Mouse (Mus musculus) intestine, embryonic 15.5 days (tissue): ENCODE measurements around the gene Irf2. TPM values are rescaled to one million over a fixed set of nuclear protein-coding genes. Genes with fewer than 3 reads are reported as not detected.

Experiments used
- ATAC-seq: fragments of 200-750 bp; cut with Nextera tagmentation; 2 replicates; pipeline ENCODE4 v1.8.0; 2017; ENCODE audit warnings: moderate TSS enrichment, moderate library complexity
- H3K27ac ChIP-seq: fragments of 300-500 bp; sonication (generic); 2 replicates; pipeline ENCODE4 v1.5.1; 2015; ENCODE audit warnings: mild to moderate bottlenecking, inconsistent platforms
- H3K27me3 ChIP-seq: fragments of 300-500 bp; sonication (generic); replicated peaks from 2 replicates; pipeline ENCODE4 v1.6.1; 2015; ENCODE audit warnings: inconsistent platforms
- H3K36me3 ChIP-seq: fragments of 300-500 bp; sonication (generic); 2 replicates; pipeline ENCODE4 v1.6.1; 2015; ENCODE audit warnings: inconsistent platforms
- H3K4me1 ChIP-seq: fragments of 300-500 bp; sonication (generic); replicated peaks from 2 replicates; pipeline ENCODE4 v1.6.1; 2015; ENCODE audit warnings: inconsistent platforms
- H3K4me2 ChIP-seq: fragments of 300-500 bp; sonication (generic); replicated peaks from 2 replicates; pipeline ENCODE4 v1.6.1; 2015; ENCODE audit warnings: mild to moderate bottlenecking, inconsistent platforms
- H3K4me3 ChIP-seq: fragments of 300-500 bp; sonication (generic); replicated peaks from 2 replicates; pipeline ENCODE4 v1.5.1; 2015; ENCODE audit warnings: inconsistent platforms
- H3K9ac ChIP-seq: fragments of 300-500 bp; sonication (generic); 2 replicates; pipeline ENCODE4 v1.6.1; 2015; ENCODE audit warnings: inconsistent platforms
- H3K9me3 ChIP-seq: fragments of 300-500 bp; sonication (generic); 2 replicates; pipeline ENCODE4 v1.6.1; 2016; ENCODE audit warnings: inconsistent platforms
- WGBS: fragments of 180-500 bp; shearing (Covaris S2); methylation state at CpG from one replicate; pipeline ENCODE4 v1.1.7; 2015; 5-methylcytosine and 5-hydroxymethylcytosine counted together
- polyA plus RNA-seq: library from polyadenylated mRNA; unstranded; fragments of >200 nt; fragmentation: Nextera tagmentation; extraction: Ambion mirVana; gene quantifications from 2 replicates; pipeline ENCODE4 v1.2.1, GENCODE M21; 2015

Irf2 gene
- polyA plus RNA-seq, 1 experiment from 2014 or later, result 34.7 TPM

- Histone ChIP-seq H3K9me3 (no peaks in the 10 kb centered on the region), H3K9ac (no peak overlapping the region), H3K4me3 (no peak overlapping the region), H3K27ac (no peak overlapping the region), H3K4me2 (no peak overlapping the region), H3K36me3 (no peaks in the 10 kb centered on the region), H3K27me3 (no peaks in the 10 kb centered on the region), H3K4me1 (no peaks in the 10 kb centered on the region; the same call in 1 of the 2 replicates)
- peak; percentile 72 for ATAC-seq
- 74% methylated on average over 8 of the region's 8 CpGs for WGBS
These were observed 142.4 kb downstream of the Irf2 start for GRCm38 (mm10) chr8:46881755-46882419.

DNA sequence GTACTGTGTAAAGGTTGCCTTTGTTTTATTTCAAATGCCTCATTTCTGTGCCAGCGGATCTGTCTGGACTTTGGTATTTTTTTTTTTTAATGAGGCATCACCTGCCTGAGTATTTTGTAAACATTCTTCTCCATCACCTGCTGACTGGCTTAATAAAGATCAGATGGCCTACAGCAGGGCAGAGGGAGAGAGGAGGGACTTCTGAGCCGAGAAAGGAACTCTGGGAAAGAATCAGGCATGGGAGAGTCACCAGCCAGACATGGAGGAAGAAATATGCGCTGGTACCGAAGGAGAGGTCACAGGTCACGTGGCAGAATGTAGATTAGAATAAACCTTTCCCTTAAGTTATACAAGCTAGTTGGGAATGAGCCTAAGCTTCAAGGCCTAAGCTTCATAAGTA lies 143.2 kb downstream of the Irf2 start:
- no peak overlapping the region for H3K4me3 ChIP-seq
- no peaks in the 10 kb centered on the region; the same call in 1 of the 2 replicates for H3K4me1 ChIP-seq
- no peaks in the 10 kb centered on the region for H3K9me3 ChIP-seq
- H3K36me3 ChIP-seq, result no peaks in the 10 kb centered on the region
- H3K27ac ChIP-seq, result no peak overlapping the region
- no peaks in the 10 kb centered on the region for H3K27me3 ChIP-seq
- ATAC-seq, result no peak
- no peak overlapping the region for H3K4me2 ChIP-seq
- WGBS, result 28% methylated on average over 5 of the region's 5 CpGs
- no peak overlapping the region for H3K9ac ChIP-seq

GRCm38 (mm10) chr8:46883232-46884000 lies 143.9 kb downstream of the Irf2 start:
- ATAC-seq, result peak; percentile 46; the same call in 1 of the 2 replicates
- WGBS, result 84% methylated on average over 9 of the region's 9 CpGs
- H3K4me2 ChIP-seq, result no peak overlapping the region
- H3K9ac ChIP-seq, result no peak overlapping the region
- no peak overlapping the region for H3K4me3 ChIP-seq
- H3K36me3 ChIP-seq, result no peaks in the 10 kb centered on the region
- no peaks in the 10 kb centered on the region; the same call in 1 of the 2 replicates for H3K4me1 ChIP-seq
- H3K27ac ChIP-seq, result no peak overlapping the region
- H3K9me3 ChIP-seq, result no peaks in the 10 kb centered on the region
- no peaks in the 10 kb centered on the region for H3K27me3 ChIP-seq

- Histone ChIP-seq H3K9ac (no peak overlapping the region), H3K4me1 (no peaks in the 10 kb centered on the region; the same call in 1 of the 2 replicates), H3K4me2 (no peak overlapping the region), H3K9me3 (no peaks in the 10 kb centered on the region), H3K27me3 (no peaks in the 10 kb centered on the region), H3K4me3 (no peak overlapping the region), H3K36me3 (no peaks in the 10 kb centered on the region), H3K27ac (no peak overlapping the region)
- 90% methylated on average over 2 of the region's 2 CpGs for WGBS
- no peak for ATAC-seq
These were observed 146.3 kb downstream of the Irf2 start for GRCm38 (mm10) chr8:46885786-46886185.

- H3K9ac ChIP-seq, result no peak overlapping the region
- no peaks in the 10 kb centered on the region for H3K27me3 ChIP-seq
- no peak overlapping the region for H3K4me2 ChIP-seq
- 91% methylated on average over 1 of the region's 1 CpGs for WGBS
- no peak overlapping the region for H3K4me3 ChIP-seq
- H3K27ac ChIP-seq, result no peak overlapping the region
- no peaks in the 10 kb centered on the region for H3K36me3 ChIP-seq
- H3K9me3 ChIP-seq, result no peaks in the 10 kb centered on the region
- H3K4me1 ChIP-seq, result no peaks in the 10 kb centered on the region; the same call in 1 of the 2 replicates
- no peak for ATAC-seq
These were observed 146.7 kb downstream of the Irf2 start for GRCm38 (mm10) chr8:46886216-46886615.

GRCm38 (mm10) chr8:46887396-46887795 lies 147.9 kb downstream of the Irf2 start:
- H3K4me3 ChIP-seq, result no peak overlapping the region
- H3K9me3 ChIP-seq, result no peaks in the 10 kb centered on the region
- H3K4me2 ChIP-seq, result no peak overlapping the region
- no peak for ATAC-seq
- H3K27ac ChIP-seq, result no peak overlapping the region
- H3K4me1 ChIP-seq, result peaks cover 6% of the 10 kb centered on the region
- H3K36me3 ChIP-seq, result no peaks in the 10 kb centered on the region
- H3K27me3 ChIP-seq, result no peaks in the 10 kb centered on the region
- H3K9ac ChIP-seq, result no peak overlapping the region
- whole genome bisulfite sequencing, result 82% methylated on average over 6 of the region's 6 CpGs

DNA sequence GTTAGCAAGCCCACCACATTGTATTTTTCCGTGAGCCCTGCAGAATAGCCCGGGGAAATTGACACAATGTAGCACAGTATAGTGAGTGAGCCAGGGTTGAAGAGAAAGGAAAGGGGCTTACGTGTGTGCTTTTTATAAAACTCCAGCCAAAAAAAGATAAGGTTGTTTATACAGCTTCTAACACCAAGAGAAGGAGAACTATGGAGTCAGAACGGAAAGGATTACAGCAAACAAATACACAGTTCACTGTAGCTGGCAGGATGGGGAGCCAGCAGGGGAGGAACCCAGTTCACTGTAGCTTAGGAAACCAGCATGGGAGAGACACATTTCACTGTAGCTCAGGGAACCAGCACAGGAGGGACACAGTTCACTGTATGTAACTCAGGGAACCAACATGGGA lies 149.0 kb downstream of the Irf2 start:
- Histone ChIP-seq H3K4me2 (no peak overlapping the region), H3K9me3 (no peaks in the 10 kb centered on the region), H3K4me1 (peaks cover 12% of the 10 kb centered on the region), H3K9ac (no peak overlapping the region), H3K27ac (no peak overlapping the region), H3K4me3 (no peak overlapping the region), H3K27me3 (no peaks in the 10 kb centered on the region), H3K36me3 (no peaks in the 10 kb centered on the region)
- WGBS, result 43% methylated on average over 4 of the region's 4 CpGs
- no peak for ATAC-seq

- no peak for ATAC-seq
- Histone ChIP-seq H3K4me2 (no peak overlapping the region), H3K4me1 (peaks cover 12% of the 10 kb centered on the region), H3K27me3 (no peaks in the 10 kb centered on the region), H3K9ac (no peak overlapping the region), H3K4me3 (no peak overlapping the region), H3K36me3 (no peaks in the 10 kb centered on the region), H3K27ac (no peak overlapping the region), H3K9me3 (no peaks in the 10 kb centered on the region)
- 87% methylated on average over 4 of the region's 4 CpGs for WGBS
These were observed 150.7 kb downstream of the Irf2 start for GRCm38 (mm10) chr8:46890241-46890640.

DNA sequence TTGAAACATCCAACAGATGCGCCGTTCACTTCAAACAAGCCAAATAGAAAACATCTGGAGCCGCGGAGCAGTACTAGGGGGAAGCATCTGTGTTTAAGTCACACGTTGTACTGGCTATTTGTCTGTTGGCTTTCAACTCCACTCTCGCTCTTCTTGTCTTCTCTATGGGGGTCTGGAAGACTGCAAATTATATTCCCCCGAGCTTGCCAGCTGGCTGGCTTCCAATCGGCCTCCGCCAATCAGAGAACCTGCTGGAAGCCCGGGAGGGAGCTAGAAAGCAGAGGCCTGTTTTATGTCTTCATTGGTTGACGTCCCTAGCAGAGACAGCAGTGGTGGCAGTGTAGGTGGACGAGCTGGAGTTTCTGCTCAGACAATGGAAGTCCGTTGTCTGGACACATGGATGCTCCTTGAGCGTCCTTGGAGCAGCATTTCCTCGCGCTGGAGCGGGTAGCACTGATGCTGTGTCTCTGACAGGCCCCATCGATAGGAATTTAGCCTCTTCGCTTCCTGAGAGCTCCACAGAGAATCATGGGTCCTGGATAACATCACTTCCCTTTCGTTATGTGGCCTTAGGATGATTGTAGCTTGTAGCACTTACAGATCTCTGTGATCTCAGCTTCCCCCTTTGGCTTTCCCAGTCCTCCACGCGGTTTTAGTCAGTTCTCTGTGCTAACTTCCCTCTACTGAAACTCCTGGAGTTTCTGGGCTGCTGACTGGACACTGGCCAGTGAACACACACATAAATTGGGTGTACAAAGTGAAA lies 153.2 kb downstream of the Irf2 start:
- no peak overlapping the region for H3K9ac ChIP-seq
- H3K27me3 ChIP-seq, result no peaks in the 10 kb centered on the region
- H3K4me2 ChIP-seq, result peak overlapping the region; percentile 57
- H3K9me3 ChIP-seq, result no peaks in the 10 kb centered on the region
- 38% methylated on average over 22 of the region's 22 CpGs for WGBS
- peak overlapping the region; percentile 93 for H3K27ac ChIP-seq
- peak; percentile 87 for ATAC-seq
- H3K4me1 ChIP-seq, result peaks cover 12% of the 10 kb centered on the region
- H3K4me3 ChIP-seq, result no peak overlapping the region; the same call in 1 of the 2 replicates
- H3K36me3 ChIP-seq, result no peaks in the 10 kb centered on the region

GRCm38 (mm10) chr8:46894385-46894784 lies 154.9 kb downstream of the Irf2 start:
- H3K9ac ChIP-seq, result no peak overlapping the region
- H3K27me3 ChIP-seq, result no peaks in the 10 kb centered on the region
- H3K4me2 ChIP-seq, result no peak overlapping the region
- H3K9me3 ChIP-seq, result no peaks in the 10 kb centered on the region
- no peaks in the 10 kb centered on the region for H3K36me3 ChIP-seq
- ATAC-seq, result no peak
- WGBS, result 92% methylated on average over 2 of the region's 2 CpGs
- peaks cover 12% of the 10 kb centered on the region; the same call in 1 of the 2 replicates for H3K4me1 ChIP-seq
- H3K27ac ChIP-seq, result no peak overlapping the region
- H3K4me3 ChIP-seq, result no peak overlapping the region

DNA sequence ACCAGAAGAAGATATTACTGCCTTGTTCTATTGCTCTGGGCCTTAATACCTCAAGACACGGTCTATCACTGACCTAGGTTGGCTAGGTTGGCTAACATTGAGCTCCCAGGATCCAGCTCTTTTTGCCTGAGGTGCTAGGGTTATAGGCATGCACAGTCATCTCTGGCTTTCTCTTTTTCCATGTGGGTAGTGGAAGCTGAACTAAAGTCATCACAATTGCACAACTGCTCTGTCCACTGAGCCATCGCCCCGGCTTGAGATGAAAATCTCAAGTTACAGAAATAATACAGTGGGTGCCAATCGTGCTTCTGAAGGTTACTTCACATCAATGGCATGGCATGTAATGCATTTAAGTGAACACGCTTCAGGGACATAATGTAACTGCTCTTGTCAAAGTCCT lies 156.5 kb downstream of the Irf2 start:
- Histone ChIP-seq H3K9ac (no peak overlapping the region), H3K4me3 (no peak overlapping the region), H3K27me3 (no peaks in the 10 kb centered on the region), H3K9me3 (no peaks in the 10 kb centered on the region), H3K36me3 (no peaks in the 10 kb centered on the region), H3K4me2 (no peak overlapping the region), H3K4me1 (peaks cover 12% of the 10 kb centered on the region; the same call in 1 of the 2 replicates), H3K27ac (no peak overlapping the region)
- ATAC-seq, result no peak
- 94% methylated on average over 5 of the region's 5 CpGs for WGBS

DNA sequence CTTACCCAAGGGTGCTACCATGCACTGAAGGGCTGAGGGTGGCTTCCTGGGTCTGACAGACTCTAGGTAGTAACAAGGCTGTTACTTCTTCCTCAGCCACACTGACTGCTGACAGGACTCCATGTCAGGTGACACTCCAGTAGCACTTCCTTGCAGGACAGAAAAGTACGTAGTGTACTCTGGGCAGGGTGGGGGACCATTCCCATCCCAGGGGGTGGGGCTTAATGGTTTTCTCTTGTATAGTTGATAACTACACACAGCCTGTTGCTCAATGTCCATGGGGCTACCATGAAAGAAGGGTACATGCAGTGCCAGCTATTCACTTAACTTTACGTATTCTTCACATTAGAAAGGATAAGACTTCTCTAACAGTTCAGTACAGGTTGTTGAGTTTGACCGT lies 157.2 kb downstream of the Irf2 start:
- H3K4me2 ChIP-seq, result no peak overlapping the region
- no peak overlapping the region for H3K4me3 ChIP-seq
- H3K4me1 ChIP-seq, result peaks cover 12% of the 10 kb centered on the region; the same call in 1 of the 2 replicates
- ATAC-seq, result no peak
- WGBS, result 88% methylated on average over 3 of the region's 3 CpGs
- H3K27me3 ChIP-seq, result no peaks in the 10 kb centered on the region
- H3K36me3 ChIP-seq, result no peaks in the 10 kb centered on the region
- H3K9me3 ChIP-seq, result no peaks in the 10 kb centered on the region
- H3K9ac ChIP-seq, result no peak overlapping the region
- H3K27ac ChIP-seq, result no peak overlapping the region
